In genomic region chr17:35420206-35420810, GRCm38 (mm10) we compare ENCODE assay signal across 10 mouse cellular contexts. TPM values are rescaled to one million over a fixed set of nuclear protein-coding genes. Genes with fewer than 3 reads are reported as not detected.
DNase-seq lines count a peak whose midpoint lies in the region; ATAC-seq and TF ChIP-seq lines count a peak whose summit lies in the region.
"Not testable (repeated sequence)": the region's sequence is repeated elsewhere in the genome, so short reads cannot be mapped to it uniquely, and the experiment has no call there.
"Had no signal": no experiment of that assay in that cellular context is flagged by ENCODE, and none has a peak within 500 bp of the region (broad histone marks: within the 10 kb centered on the region; RNA-seq: fewer than 3 reads in every experiment).

No protein-coding gene starts in this region.

- not testable (repeated sequence) for H3K9ac ChIP-seq in hindbrain, embryonic 14.5 days

- not testable (repeated sequence) for ATAC-seq in hindbrain, embryonic 14.5 days (ENCODE audit: low FRiP score)

- H3K27ac ChIP-seq in embryonic facial prominence, embryonic 10.5 days (replicated peaks); hindbrain, embryonic 14.5 days; midbrain, embryonic 10.5 days (replicated peaks); small intestine, adult 2 months (ENCODE audit: insufficient read depth, low read depth, low read length): not testable (repeated sequence)

- H3K36me3 ChIP-seq in E14TG2a.4 (ENCODE audit: insufficient read depth, low read length); embryonic facial prominence, embryonic 10.5 days (replicated peaks); hindbrain, embryonic 14.5 days (replicated peaks; ENCODE audit: control insufficient read depth, insufficient read depth); midbrain, embryonic 10.5 days; small intestine, adult 2 months (ENCODE audit: control insufficient read depth, insufficient read depth, low read length): not testable (repeated sequence)

- not testable (repeated sequence) for H3K4me3 ChIP-seq in E14TG2a.4 (replicated peaks; ENCODE audit: low read length); embryonic facial prominence, embryonic 10.5 days; hindbrain, embryonic 14.5 days (replicated peaks; ENCODE audit: low read length); midbrain, embryonic 10.5 days; small intestine, adult 2 months (ENCODE audit: low read depth, low read length)

- H3K4me2 ChIP-seq in hindbrain, embryonic 14.5 days (replicated peaks), result not testable (repeated sequence)

- peaks cover 21% of the 10 kb centered on the region for H3K9me3 ChIP-seq in E14TG2a.4 (ENCODE audit: low read length)
- not testable (repeated sequence) for H3K9me3 ChIP-seq in embryonic facial prominence, embryonic 10.5 days; hindbrain, embryonic 14.5 days (ENCODE audit: control insufficient read depth, low read length); midbrain, embryonic 10.5 days (replicated peaks)

- H3K27me3 ChIP-seq in E14TG2a.4 (ENCODE audit: insufficient read depth, low read length), result peaks cover 40% of the 10 kb centered on the region
- H3K27me3 ChIP-seq in embryonic facial prominence, embryonic 10.5 days (replicated peaks; ENCODE audit: low read depth, poor library complexity, severe bottlenecking), result peaks cover 53% of the 10 kb centered on the region
- peaks cover 18% of the 10 kb centered on the region for H3K27me3 ChIP-seq in hindbrain, embryonic 14.5 days (ENCODE audit: control insufficient read depth, insufficient read depth, low read length)
- H3K27me3 ChIP-seq in midbrain, embryonic 10.5 days (ENCODE audit: low read depth, poor library complexity, severe bottlenecking), result peaks cover 31% of the 10 kb centered on the region
- H3K27me3 ChIP-seq in small intestine, adult 2 months (ENCODE audit: control insufficient read depth, insufficient read depth, low read length), result not testable (repeated sequence)

- 14% methylated on average over 11 of the region's 11 CpGs for whole genome bisulfite sequencing in embryonic facial prominence, embryonic 10.5 days
- WGBS in hindbrain, embryonic 14.5 days, result 17% methylated on average over 11 of the region's 11 CpGs
- 17% methylated on average over 11 of the region's 11 CpGs for WGBS in midbrain, embryonic 10.5 days
- WGBS in small intestine, adult 2 months, result 13% methylated on average over 11 of the region's 11 CpGs

- not testable (repeated sequence) for TF ChIP-seq POLR2A in small intestine, adult 2 months (IDR thresholded peaks at IDR 0.05; ENCODE audit: low read depth, low read length)

- DNase-seq in adrenal gland, postnatal 25 days, result peak; percentile 30
- peak; percentile 67 for DNase-seq in embryonic facial prominence, embryonic 10.5 days (ENCODE audit: low spot score)
- DNase-seq in hindbrain, embryonic 14.5 days (ENCODE audit: low spot score), result peak; percentile 61
- peak; percentile 80 for DNase-seq in left cerebral cortex, postnatal 4 days
- DNase-seq in midbrain, embryonic 10.5 days (ENCODE audit: low spot score), result peak; percentile 51
- DNase-seq in thymus, postnatal 4 days, result peak; percentile 78

- TF ChIP-seq CTCF in E14TG2a.4 (conservative IDR thresholded peaks at IDR 0.05; ENCODE audit: low read length), result peak; percentile 98
- peak; percentile 78; the same call in 1 of the 2 replicates for TF ChIP-seq CTCF in small intestine, adult 2 months (IDR thresholded peaks at IDR 0.05; ENCODE audit: extremely low read depth, insufficient read length, insufficient replicate concordance, low read depth, low read length)

- intact Hi-C loops in left cerebral cortex, postnatal 4 days (cut with DNase I), result not testable (repeated sequence)

- H3K4me1 ChIP-seq in E14TG2a.4 (replicated peaks; ENCODE audit: low read depth, low read length); embryonic facial prominence, embryonic 10.5 days; hindbrain, embryonic 14.5 days (replicated peaks; ENCODE audit: control insufficient read depth, insufficient read depth, low read length); midbrain, embryonic 10.5 days; small intestine, adult 2 months (ENCODE audit: control insufficient read depth, insufficient read depth, insufficient read length, low read length): not testable (repeated sequence)

RNA-seq across cellular contexts. Expression of gene H2-Q6, which starts 4.3 kb away (rescaled TPM):
- total RNA-seq in adrenal gland, postnatal 25 days (2021), result 2.1 TPM in 1 of 2 replicates, not detected in the other
- polyA plus RNA-seq in embryonic facial prominence, embryonic 10.5 days (2016; fragmentation: Nextera tagmentation; extraction: Ambion mirVana), result 1.5 and 1.6 TPM in 2 replicates
- 0.44 and 0.71 TPM in 2 replicates for polyA plus RNA-seq in hindbrain, embryonic 14.5 days (2014; fragmentation: Nextera tagmentation; extraction: Ambion mirVana)
- under 1 TPM; 0.18 to 0.36 TPM for total RNA-seq in left cerebral cortex, postnatal 4 days (2021)
- 1.5 and 1.9 TPM in 2 replicates for polyA plus RNA-seq in midbrain, embryonic 10.5 days (2016; fragmentation: Nextera tagmentation; extraction: Ambion mirVana)
- polyA plus RNA-seq in small intestine, adult 2 months (2012; rRNA removed), result 23.8 and 59.3 TPM in 2 replicates
- total RNA-seq: gastrocnemius, postnatal 25 days; layer of hippocampus, postnatal 25 days had no signal

RNA-seq across cellular contexts. Expression of gene H2-Q7, which starts 18.6 kb away (rescaled TPM):
- total RNA-seq in adrenal gland, postnatal 25 days (2021), result 1.6 and 1.8 TPM in 2 replicates
- 12.2 and 12.9 TPM in 2 replicates for polyA plus RNA-seq in embryonic facial prominence, embryonic 10.5 days (2016; fragmentation: Nextera tagmentation; extraction: Ambion mirVana)
- 2.8 and 2.9 TPM in 2 replicates for polyA plus RNA-seq in hindbrain, embryonic 14.5 days (2014; fragmentation: Nextera tagmentation; extraction: Ambion mirVana)
- total RNA-seq in left cerebral cortex, postnatal 4 days (2021), result under 1 TPM; 0.36 to 0.66 TPM
- polyA plus RNA-seq in midbrain, embryonic 10.5 days (2016; fragmentation: Nextera tagmentation; extraction: Ambion mirVana), result 16.0 and 17.5 TPM in 2 replicates
- 74.1 and 186 TPM in 2 replicates for polyA plus RNA-seq in small intestine, adult 2 months (2012; rRNA removed)

RNA-seq across cellular contexts. Expression of gene H2-Q4, which starts 40.9 kb away (rescaled TPM):
- 16.5 and 20.9 TPM in 2 replicates for total RNA-seq in adrenal gland, postnatal 25 days (2021)
- 1.5 and 1.6 TPM in 2 replicates for polyA plus RNA-seq in embryonic facial prominence, embryonic 10.5 days (2016; fragmentation: Nextera tagmentation; extraction: Ambion mirVana)
- polyA plus RNA-seq in hindbrain, embryonic 14.5 days (2014; fragmentation: Nextera tagmentation; extraction: Ambion mirVana), result 0.59 and 0.74 TPM in 2 replicates
- total RNA-seq in left cerebral cortex, postnatal 4 days (2021), result 1 to 10 TPM; 1.6 TPM
- 2.9 and 3.1 TPM in 2 replicates for polyA plus RNA-seq in midbrain, embryonic 10.5 days (2016; fragmentation: Nextera tagmentation; extraction: Ambion mirVana)
- 60.9 and 159 TPM in 2 replicates for polyA plus RNA-seq in small intestine, adult 2 months (2012; rRNA removed)

RNA-seq across cellular contexts. Expression of gene H2-Q10, which starts 49.6 kb away (rescaled TPM):
- 2.3 and 14.7 TPM in 2 replicates for total RNA-seq in adrenal gland, postnatal 25 days (2021)
- polyA plus RNA-seq in embryonic facial prominence, embryonic 10.5 days (2016; fragmentation: Nextera tagmentation; extraction: Ambion mirVana), result 0.39 and 0.57 TPM in 2 replicates
- not detected in 2 replicates for polyA plus RNA-seq in hindbrain, embryonic 14.5 days (2014; fragmentation: Nextera tagmentation; extraction: Ambion mirVana)
- total RNA-seq in left cerebral cortex, postnatal 4 days (2021), result under 1 TPM; 0.16 to 0.20 TPM
- 0.22 and 0.27 TPM in 2 replicates for polyA plus RNA-seq in midbrain, embryonic 10.5 days (2016; fragmentation: Nextera tagmentation; extraction: Ambion mirVana)
- 8.5 and 12.0 TPM in 2 replicates for polyA plus RNA-seq in small intestine, adult 2 months (2012; rRNA removed)

Comparison
In these comparisons a context has a peak if more than half of its experiments do, and no peak if none do; other contexts are left out.
1. DNase-seq: peak in every context shown above with its lines; median percentile 80 in left cerebral cortex, postnatal 4 days; 78 in thymus, postnatal 4 days; 67 in embryonic facial prominence, embryonic 10.5 days; 61 in hindbrain, embryonic 14.5 days; 51 in midbrain, embryonic 10.5 days; 30 in adrenal gland, postnatal 25 days.
2. RNA of gene H2-Q4, which starts 40.9 kb away (polyA plus RNA-seq): 60.9 to 159 TPM in small intestine, adult 2 months; 2.9 to 3.1 TPM in midbrain, embryonic 10.5 days, 1.5 to 1.6 TPM in embryonic facial prominence, embryonic 10.5 days and 0.59 to 0.74 TPM in hindbrain, embryonic 14.5 days; every median in the first group is over 10 times any median in the second.